Mouse (Mus musculus) liver, adult 2 months (tissue): Measurements from ENCODE around the gene Ripk4.

Experiments
- CTCF ChIP-seq: fragments of 200-500 bp; IDR thresholded peaks from 2 replicates; pipeline ENCODE4 v1.5.1; 2011; ENCODE audit warnings: low read depth, low read length, control low read depth
- POLR2A ChIP-seq: fragments of 200-500 bp; IDR thresholded peaks from 2 replicates; pipeline ENCODE4 v1.6.1; 2011; ENCODE audit warnings: low read length, control low read depth; ENCODE audit not compliant: insufficient read depth; ENCODE audit errors: extremely low read depth

- TF ChIP-seq POLR2A (no peak), CTCF (no peak)
Observed at GRCm38 (mm10) chr16:97701871-97702270, 61.7 kb downstream of the Ripk4 start.
